Mouse (Mus musculus) erythroblast, embryonic 14.5 days (primary cell): ENCODE results near the gene Slc2a2. TPM values are rescaled to one million over a fixed set of nuclear protein-coding genes. Genes with fewer than 3 reads are reported as not detected.

Source experiments
- H3K27me3 ChIP-seq: 2 replicates; pipeline ENCODE4 v1.6.1; 2012; ENCODE audit warnings: inconsistent platforms; ENCODE audit not compliant: control insufficient read depth
- H3K36me3 ChIP-seq: 2 replicates; pipeline ENCODE4 v1.6.1; 2012; ENCODE audit warnings: mild to moderate bottlenecking, inconsistent platforms; ENCODE audit not compliant: control insufficient read depth
- H3K4me1 ChIP-seq: 2 replicates; pipeline ENCODE4 v1.6.1; 2012; ENCODE audit warnings: inconsistent platforms; ENCODE audit not compliant: control insufficient read depth
- H3K4me3 ChIP-seq: replicated peaks from 2 replicates; pipeline ENCODE3; 2012; ENCODE audit warnings: moderate library complexity, mild to moderate bottlenecking, inconsistent platforms
- H3K9me3 ChIP-seq: 2 replicates; pipeline ENCODE4 v1.6.1; 2012; ENCODE audit warnings: low read length, inconsistent platforms, mixed read lengths; ENCODE audit not compliant: control insufficient read depth
- GATA1 ChIP-seq: IDR thresholded peaks from 2 replicates; pipeline ENCODE4 v1.6.1; 2012; ENCODE audit warnings: low read length, inconsistent platforms, mixed read lengths
- TAL1 ChIP-seq: IDR thresholded peaks from 3 replicates; pipeline ENCODE4 v1.6.1; 2012; ENCODE audit warnings: low read length, inconsistent platforms, mixed read lengths
- polyA plus RNA-seq: library from polyadenylated mRNA; stranded (reverse); fragments of >175 nt; gene quantifications from 2 replicates; pipeline ENCODE4 v1.2.3, GENCODE M21; 2012

Gene Slc2a2
- polyA plus RNA-seq, 1 experiment: 0.01 TPM

- Histone ChIP-seq H3K27me3 (no peaks in the 10 kb centered on the region), H3K36me3 (no peaks in the 10 kb centered on the region; the same call in 1 of the 2 replicates), H3K4me1 (no peaks in the 10 kb centered on the region), H3K4me3 (no peak overlapping the region), H3K9me3 (no peaks in the 10 kb centered on the region)
- TF ChIP-seq TAL1 (no peak), GATA1 (no peak)
These were observed 24.1 kb downstream of the Slc2a2 start for GRCm38 (mm10) chr3:28721838-28722237.

GRCm38 (mm10) chr3:28722531-28722930 is 24.8 kb downstream of the Slc2a2 start:
- Histone ChIP-seq H3K9me3 (no peaks in the 10 kb centered on the region), H3K4me1 (no peaks in the 10 kb centered on the region), H3K4me3 (no peak overlapping the region), H3K27me3 (no peaks in the 10 kb centered on the region), H3K36me3 (no peaks in the 10 kb centered on the region; the same call in 1 of the 2 replicates)
- TF ChIP-seq GATA1: no peak
- no peak for TF ChIP-seq TAL1

GRCm38 (mm10) chr3:28723534-28723933 is 25.8 kb downstream of the Slc2a2 start:
- no peaks in the 10 kb centered on the region for H3K27me3 ChIP-seq
- TF ChIP-seq TAL1: no peak
- no peaks in the 10 kb centered on the region for H3K4me1 ChIP-seq
- H3K4me3 ChIP-seq: no peak overlapping the region
- H3K9me3 ChIP-seq: no peaks in the 10 kb centered on the region
- no peaks in the 10 kb centered on the region for H3K36me3 ChIP-seq

GRCm38 (mm10) chr3:28725203-28725602 is 27.5 kb downstream of the Slc2a2 start:
- H3K36me3 ChIP-seq: no peaks in the 10 kb centered on the region
- no peaks in the 10 kb centered on the region for H3K4me1 ChIP-seq
- TF ChIP-seq GATA1 (no peak), TAL1 (no peak)
- no peaks in the 10 kb centered on the region for H3K27me3 ChIP-seq
- no peaks in the 10 kb centered on the region for H3K9me3 ChIP-seq
- H3K4me3 ChIP-seq: no peak overlapping the region

GRCm38 (mm10) chr3:28726356-28726755 is 28.7 kb downstream of the Slc2a2 start:
- H3K27me3 ChIP-seq: no peaks in the 10 kb centered on the region
- no peaks in the 10 kb centered on the region for H3K4me1 ChIP-seq
- H3K4me3 ChIP-seq: no peak overlapping the region
- H3K9me3 ChIP-seq: no peaks in the 10 kb centered on the region
- TF ChIP-seq TAL1 (no peak), GATA1 (no peak)
- no peaks in the 10 kb centered on the region for H3K36me3 ChIP-seq

- Histone ChIP-seq H3K4me1 (no peaks in the 10 kb centered on the region), H3K36me3 (no peaks in the 10 kb centered on the region), H3K4me3 (no peak overlapping the region), H3K9me3 (no peaks in the 10 kb centered on the region), H3K27me3 (no peaks in the 10 kb centered on the region)
- TF ChIP-seq GATA1 (no peak), TAL1 (no peak)
These were observed 37.0 kb downstream of the Slc2a2 start for GRCm38 (mm10) chr3:28734712-28735111.

GRCm38 (mm10) chr3:28736981-28737380 is 39.3 kb downstream of the Slc2a2 start:
- H3K4me1 ChIP-seq: no peaks in the 10 kb centered on the region
- no peaks in the 10 kb centered on the region for H3K36me3 ChIP-seq
- no peak overlapping the region for H3K4me3 ChIP-seq
- H3K9me3 ChIP-seq: no peaks in the 10 kb centered on the region
- no peak for TF ChIP-seq TAL1
- TF ChIP-seq GATA1: no peak
- no peaks in the 10 kb centered on the region for H3K27me3 ChIP-seq

GRCm38 (mm10) chr3:28740353-28740752 is 42.6 kb downstream of the Slc2a2 start:
- Histone ChIP-seq H3K9me3 (no peaks in the 10 kb centered on the region), H3K4me1 (no peaks in the 10 kb centered on the region), H3K27me3 (no peaks in the 10 kb centered on the region)

GRCm38 (mm10) chr3:28743251-28743650 is 45.5 kb downstream of the Slc2a2 start:
- no peaks in the 10 kb centered on the region for H3K9me3 ChIP-seq
- no peak for TF ChIP-seq TAL1
- TF ChIP-seq GATA1: no peak
- no peaks in the 10 kb centered on the region for H3K4me1 ChIP-seq
- H3K36me3 ChIP-seq: no peaks in the 10 kb centered on the region
- H3K27me3 ChIP-seq: no peaks in the 10 kb centered on the region
- no peak overlapping the region for H3K4me3 ChIP-seq

More at GRCm38 (mm10) chr3:28740353-28740752, 42.6 kb downstream of the Slc2a2 start:
- no peak for TF ChIP-seq GATA1
- TF ChIP-seq TAL1: no peak
- no peak overlapping the region for H3K4me3 ChIP-seq
- H3K36me3 ChIP-seq: no peaks in the 10 kb centered on the region

GRCm38 (mm10) chr3:28745835-28746483 is 48.3 kb downstream of the Slc2a2 start:
- TF ChIP-seq GATA1 (no peak), TAL1 (no peak)

More at GRCm38 (mm10) chr3:28745835-28746483, 48.3 kb downstream of the Slc2a2 start:
- Histone ChIP-seq H3K4me3 (no peak overlapping the region), H3K9me3 (no peaks in the 10 kb centered on the region), H3K4me1 (0 out of 2 replicates have a peak, but pooled peaks cover 3% of the 10 kb centered on the region), H3K36me3 (no peaks in the 10 kb centered on the region), H3K27me3 (no peaks in the 10 kb centered on the region)
